ENCODE assay signal across 32 mouse cellular contexts in genomic region chr10:128618570-128618969, GRCm38 (mm10). TPM values are rescaled to one million over a fixed set of nuclear protein-coding genes. Genes with fewer than 3 reads are reported as not detected.
"Had no signal": no experiment of that assay in that cellular context is flagged by ENCODE, and none has a peak within 500 bp of the region (broad histone marks: within the 10 kb centered on the region; RNA-seq: fewer than 3 reads in every experiment).

No protein-coding gene starts in this region.

- H3K4me1 ChIP-seq: limb, embryonic 10.5 days; limb, embryonic 12.5 days; limb, embryonic 13.5 days; limb, embryonic 15.5 days; lung, embryonic 15.5 days; midbrain, embryonic 12.5 days; midbrain, embryonic 13.5 days; midbrain, embryonic 15.5 days; neural tube, embryonic 12.5 days had no signal

- DNase-seq: left cerebral cortex, postnatal 4 days; liver; liver, embryonic 13.5 days; liver, postnatal 0 days; lung, adult 18-20 months; lung, adult 2 months; lung, embryonic 14.5 days; lung, postnatal 10 days; lung, postnatal 14 days; lung, postnatal 36 days; lung, postnatal 4 days; midbrain, embryonic 14.5 days had no signal

- H3K27ac ChIP-seq: limb, embryonic 10.5 days; limb, embryonic 12.5 days; limb, embryonic 13.5 days; limb, embryonic 15.5 days; liver, embryonic 12.5 days; liver, embryonic 13.5 days; liver, embryonic 14.5 days; liver, embryonic 15.5 days; lung, embryonic 15.5 days; macrophage; midbrain, embryonic 12.5 days; midbrain, embryonic 13.5 days; midbrain, embryonic 15.5 days; neural tube, embryonic 12.5 days had no signal

- H3K4me3 ChIP-seq: limb, embryonic 10.5 days; limb, embryonic 12.5 days; limb, embryonic 13.5 days; limb, embryonic 15.5 days; liver, embryonic 12.5 days; liver, embryonic 13.5 days; liver, embryonic 15.5 days; lung, embryonic 15.5 days; megakaryocyte, embryonic 14.5 days; midbrain, embryonic 12.5 days; midbrain, embryonic 13.5 days; midbrain, embryonic 15.5 days; myocyte; neural tube, embryonic 12.5 days had no signal

- H3K4me2 ChIP-seq: limb, embryonic 12.5 days; limb, embryonic 13.5 days; limb, embryonic 15.5 days; liver, embryonic 11.5 days; liver, embryonic 12.5 days; liver, embryonic 13.5 days; liver, embryonic 15.5 days; lung, embryonic 14.5 days; lung, embryonic 15.5 days; midbrain, embryonic 12.5 days; midbrain, embryonic 13.5 days; midbrain, embryonic 15.5 days; neural tube, embryonic 12.5 days had no signal

- H3K9ac ChIP-seq: limb, embryonic 12.5 days; limb, embryonic 13.5 days; limb, embryonic 15.5 days; liver, embryonic 12.5 days; liver, embryonic 13.5 days; liver, embryonic 14.5 days; liver, embryonic 15.5 days; liver, postnatal 0 days; lung, embryonic 14.5 days; lung, embryonic 15.5 days; midbrain, embryonic 12.5 days; midbrain, embryonic 13.5 days; midbrain, embryonic 15.5 days; neural tube, embryonic 12.5 days had no signal

- H3K9me3 ChIP-seq: limb, embryonic 10.5 days; limb, embryonic 12.5 days; limb, embryonic 13.5 days; limb, embryonic 15.5 days; liver, embryonic 12.5 days; liver, embryonic 13.5 days; liver, embryonic 15.5 days; lung, embryonic 15.5 days; megakaryocyte, embryonic 14.5 days; midbrain, embryonic 12.5 days; midbrain, embryonic 13.5 days; midbrain, embryonic 15.5 days; neural tube, embryonic 12.5 days had no signal

- ATAC-seq: liver, embryonic 12.5 days; liver, postnatal 0 days; lung, postnatal 0 days; midbrain, embryonic 13.5 days; midbrain, embryonic 15.5 days; midbrain, embryonic 16.5 days had no signal

- H3K27me3 ChIP-seq: limb, embryonic 12.5 days; limb, embryonic 13.5 days; limb, embryonic 15.5 days; liver, embryonic 13.5 days; lung, embryonic 15.5 days; midbrain, embryonic 12.5 days; midbrain, embryonic 13.5 days; midbrain, embryonic 15.5 days; neural tube, embryonic 12.5 days had no signal

RNA-seq across cellular contexts. Expression of gene Ikzf4, which starts 27.2 kb away (rescaled TPM):
- total RNA-seq: megakaryocyte, adult 5-6 weeks; monocyte, adult 5-6 weeks had no signal
- polyA plus RNA-seq: macrophage had no signal
